Mouse (Mus musculus) left cerebral cortex, postnatal 36 days (tissue): ENCODE results near the gene Olfr937. TPM values are rescaled to one million over a fixed set of nuclear protein-coding genes. Genes with fewer than 3 reads are reported as not detected.

ENCODE experiments used
- DNase-seq, 2 experiments: peaks; one replicate each; pipeline ENCODE4 v3.0.0; 2021 to 2022; ENCODE audit warnings: low spot score in 2 of 2, mixed read lengths in 1 of 2
- intact Hi-C: fragments of 180-260 bp; cut with DNase I; formaldehyde crosslinking; loops from one replicate; pipeline ENCODE4 v1.15.1; 2025
- microRNA-seq: library from miRNA; unstranded; fragments of <30 nt; microRNA quantifications from one replicate; pipeline ENCODE4 v1.2.0, GENCODE M21; 2022
- total RNA-seq, 2 experiments: library from RNA; stranded (reverse); gene quantifications; 2 replicates each; pipeline ENCODE4 v1.2.3; 2021

Gene Olfr937
- total RNA-seq, result not detected

DNA sequence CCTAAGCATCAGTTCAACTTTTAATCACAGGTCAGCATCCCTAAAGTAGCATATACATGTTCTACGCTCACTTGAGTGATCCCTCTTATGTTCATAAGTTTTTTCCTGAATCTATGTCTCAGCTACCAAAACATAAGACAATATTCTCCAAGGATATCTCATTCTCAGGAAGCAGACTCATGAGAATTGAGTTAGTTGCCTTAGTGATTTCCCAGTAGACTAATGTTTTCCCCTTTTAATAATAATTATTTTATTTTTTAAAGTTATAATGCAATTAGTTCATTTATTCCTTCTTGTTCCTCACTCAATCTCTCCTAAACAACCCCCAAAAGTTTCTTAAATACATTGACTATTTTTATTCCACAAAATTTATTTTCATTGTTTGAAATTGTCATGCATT lies at the start of gene Olfr937:
TSS of gene Olfr937 (minus strand) at position 101 of the 400 bp plus-strand sequence.
- no peak for DNase-seq
- intact Hi-C loops, result no loop called here

DNA sequence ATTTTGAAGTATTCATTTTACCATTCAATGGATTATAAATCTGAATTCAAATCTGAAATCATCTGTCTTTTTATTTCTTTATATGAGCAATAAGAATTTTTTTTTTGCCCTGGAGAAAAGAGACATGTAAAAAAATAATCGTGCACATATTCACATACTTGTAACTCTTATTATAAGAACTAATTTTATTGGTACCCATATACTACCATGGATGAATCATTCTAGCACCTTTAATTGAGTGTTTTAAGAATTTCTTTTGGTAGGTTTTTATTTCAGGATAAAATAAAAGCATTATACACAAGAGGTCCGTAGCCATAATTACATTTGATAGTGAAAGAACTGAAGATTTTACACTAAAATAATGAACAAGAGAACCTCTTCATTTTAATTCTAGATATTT lies 14.0 kb upstream of the Olfr937 start, which contains the start of gene Olfr938:
TSS of gene Olfr938 (minus strand) at position 101 of the 400 bp plus-strand sequence.
- intact Hi-C loops, result no loop called here
- no peak for DNase-seq

DNA sequence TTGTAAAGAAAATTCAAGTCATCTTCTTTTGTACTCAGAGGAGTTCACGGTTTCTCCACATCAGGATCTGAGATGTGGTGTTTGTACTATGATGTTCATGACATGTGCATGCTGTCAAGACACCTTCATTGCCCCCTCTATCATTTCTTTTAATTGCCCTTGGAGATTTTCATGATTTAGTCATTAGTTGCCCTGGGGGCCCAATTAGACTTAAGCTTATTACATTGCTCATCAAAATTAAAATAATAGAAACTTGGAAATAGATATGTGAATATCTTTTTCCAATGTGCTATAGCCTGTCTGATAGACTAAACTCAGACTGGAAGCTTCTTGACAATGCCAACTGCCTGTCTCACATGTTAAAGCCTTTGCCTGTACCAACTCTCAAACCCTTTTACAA lies 41.5 kb downstream of the Olfr937 start, which contains the start of gene Olfr146:
TSS of gene Olfr146 (minus strand) at position 101 of the 400 bp plus-strand sequence.
- no peak for DNase-seq
- intact Hi-C loops, result no loop called here

Small RNA genes within 50 kb of the gene (microRNA-seq; reads per million reads assigned to microRNA genes)
- gene Gm25032, result not detected
- gene Gm25529, result not detected

Other genes starting within 250 kb of the Olfr937 start
- gene Olfr923, start 238.4 kb downstream of the Olfr937 start, total RNA-seq, result not detected
- gene Olfr924, start 220.5 kb downstream of the Olfr937 start, total RNA-seq, result not detected
- gene Olfr26, start 209.9 kb downstream of the Olfr937 start, total RNA-seq, result not detected
- not detected for gene Olfr926, start 187.8 kb downstream of the Olfr937 start, total RNA-seq
- not detected for gene Olfr930, start 135.1 kb downstream of the Olfr937 start, total RNA-seq
- not detected for gene Olfr933, start 92.6 kb downstream of the Olfr937 start, total RNA-seq
- gene Olfr934, start 76.6 kb downstream of the Olfr937 start, total RNA-seq, result not detected
- gene Olfr935, start 65.3 kb downstream of the Olfr937 start, total RNA-seq, result not detected
- not detected for gene Olfr146, start 41.6 kb downstream of the Olfr937 start, total RNA-seq
- gene Olfr938, start 13.9 kb upstream of the Olfr937 start, total RNA-seq, result not detected
- gene Olfr27, start 63.2 kb upstream of the Olfr937 start, total RNA-seq, result not detected
- not detected for gene Olfr943, start 101.4 kb upstream of the Olfr937 start, total RNA-seq
- not detected for gene Olfr944, start 137.0 kb upstream of the Olfr937 start, total RNA-seq
- not detected for gene Olfr1537, start 185.0 kb upstream of the Olfr937 start, total RNA-seq
- gene Olfr945, start 211.9 kb upstream of the Olfr937 start, total RNA-seq, result not detected